Mouse (Mus musculus) cerebellum, postnatal 10 days (tissue): Measurements from ENCODE around the gene Diras1.
A peak's percentile ranks its signal among the peaks of the same experiment; 100 is the strongest.
"Not testable (repeated sequence)": the region's sequence is repeated elsewhere in the genome, so short reads cannot be mapped to it uniquely, and the experiment has no call there.

Experiments used
- DNase-seq, 2 experiments: peaks; one replicate each; pipeline ENCODE4 v3.0.0; 2021; ENCODE audit warnings: mixed read lengths in 2 of 2

Gene Diras1

GRCm38 (mm10) chr10:80996501-80996900, 29.0 kb downstream of the Diras1 start:
- DNase-seq = no peak

GRCm38 (mm10) chr10:80995091-80995632, 30.3 kb downstream of the Diras1 start:
- peak; percentile 92 to 97 for DNase-seq

- DNase-seq = no peak
Observed at GRCm38 (mm10) chr10:80994621-80995020, 30.8 kb downstream of the Diras1 start.

GRCm38 (mm10) chr10:80993276-80993675, 32.2 kb downstream of the Diras1 start:
- no peak for DNase-seq

DNA sequence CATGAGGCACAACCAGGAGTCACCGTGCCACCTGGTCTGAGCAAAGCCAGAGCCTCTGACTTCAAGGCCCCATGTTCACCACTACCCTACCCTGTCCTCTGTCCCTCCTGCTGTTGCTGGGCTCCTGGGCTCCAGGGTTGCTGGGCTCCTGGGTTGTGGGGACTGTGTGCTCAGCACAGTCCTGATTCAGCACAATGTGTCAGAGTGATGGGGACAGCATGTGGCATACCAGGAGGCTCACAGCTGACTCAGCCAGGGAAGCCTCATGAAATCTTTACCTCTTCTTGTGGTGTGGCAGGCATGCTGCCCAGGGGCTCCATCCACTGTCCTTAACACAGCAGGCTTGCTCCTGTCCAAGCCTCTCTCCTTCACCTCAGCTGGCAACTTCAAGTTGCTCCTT, 33.5 kb downstream of the Diras1 start:
- DNase-seq = no peak

DNA sequence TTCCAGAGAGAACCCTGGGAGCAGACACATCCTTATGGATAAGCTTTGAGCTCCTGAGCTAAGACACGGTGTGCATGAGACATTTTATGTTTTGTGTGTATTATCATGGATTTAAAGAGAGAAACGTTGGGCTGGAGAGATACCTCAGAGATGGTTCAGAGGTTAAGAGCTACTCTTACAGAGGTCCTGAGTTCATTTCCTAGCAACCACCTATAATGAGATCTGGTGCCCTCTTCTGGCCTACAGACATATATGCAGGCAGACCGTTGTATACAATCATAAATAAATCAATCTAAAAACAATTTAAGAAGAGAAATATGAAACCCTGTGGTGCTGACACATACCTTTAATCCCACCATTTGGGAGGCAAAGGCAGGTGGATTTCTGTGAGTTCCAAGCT, 34.5 kb downstream of the Diras1 start:
- DNase-seq = no peak

GRCm38 (mm10) chr10:80990406-80990805, 35.1 kb downstream of the Diras1 start:
- no peak for DNase-seq

- not testable (repeated sequence) for DNase-seq
Observed at GRCm38 (mm10) chr10:80989854-80990253, 35.6 kb downstream of the Diras1 start.

GRCm38 (mm10) chr10:80989446-80989845, 36.0 kb downstream of the Diras1 start:
- DNase-seq = no peak

DNA sequence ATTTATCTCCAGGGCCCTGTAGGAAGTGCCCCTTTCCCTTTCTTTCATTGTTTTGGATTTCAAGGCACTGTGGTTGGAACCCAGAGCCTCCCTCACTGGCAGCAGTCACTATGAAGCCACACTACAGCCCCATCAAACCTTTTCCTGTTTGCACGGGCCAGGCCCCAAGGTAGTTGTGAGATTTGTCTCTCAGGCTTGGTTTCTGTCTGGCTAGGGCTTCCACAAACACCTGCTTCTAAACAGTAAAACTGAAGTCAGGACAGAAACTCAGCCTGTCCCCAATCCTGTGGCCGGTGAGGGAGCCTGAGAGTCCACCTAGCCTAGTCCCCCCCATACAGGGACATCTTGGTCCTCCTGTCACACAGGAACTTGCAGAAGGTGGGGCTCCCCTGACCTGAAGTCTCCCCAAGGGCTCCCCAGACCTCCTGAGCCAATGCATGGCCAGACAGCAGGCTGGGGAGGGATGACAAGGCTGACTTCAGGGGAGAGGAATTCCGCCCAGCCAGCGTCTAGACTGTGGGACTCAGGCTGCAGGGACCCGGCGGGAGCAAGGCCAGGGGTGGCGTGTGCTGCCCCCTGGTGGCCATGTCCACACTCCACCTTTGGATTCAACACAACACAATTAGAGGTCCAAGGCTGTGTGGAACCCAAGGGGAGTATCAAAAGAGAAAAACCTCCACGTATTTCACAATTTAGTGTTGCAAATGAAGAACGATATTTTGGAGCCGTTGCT, 37.6 kb downstream of the Diras1 start:
- DNase-seq = peak; percentile 92 to 94

- DNase-seq = no peak
Observed at GRCm38 (mm10) chr10:80986754-80987153, 38.7 kb downstream of the Diras1 start.

- no peak for DNase-seq
Observed at GRCm38 (mm10) chr10:80985970-80986701, 39.3 kb downstream of the Diras1 start.

GRCm38 (mm10) chr10:80985241-80985969, 40.1 kb downstream of the Diras1 start:
- DNase-seq = no peak

DNA sequence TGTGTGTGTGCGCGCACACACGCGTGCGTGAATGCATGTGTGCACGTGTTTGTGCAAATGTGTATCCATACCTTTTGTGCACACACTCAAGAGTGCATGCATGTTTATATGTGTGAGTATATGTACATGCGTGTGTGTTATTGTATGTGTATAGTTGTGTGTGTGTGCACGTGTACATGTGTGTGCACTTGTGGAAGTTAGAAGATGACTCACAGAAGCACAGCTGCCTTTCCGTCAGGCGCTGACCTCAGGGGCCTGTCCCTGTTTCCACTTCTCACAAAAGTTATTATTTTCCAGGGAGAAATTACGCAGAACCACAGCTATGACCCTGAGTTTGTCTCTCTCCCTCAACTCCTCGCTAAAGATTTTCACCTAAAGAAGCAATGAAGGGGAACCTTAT, 41.2 kb downstream of the Diras1 start:
- no peak for DNase-seq

- DNase-seq = no peak
Observed at GRCm38 (mm10) chr10:80982381-80982780, 43.1 kb downstream of the Diras1 start.

DNA sequence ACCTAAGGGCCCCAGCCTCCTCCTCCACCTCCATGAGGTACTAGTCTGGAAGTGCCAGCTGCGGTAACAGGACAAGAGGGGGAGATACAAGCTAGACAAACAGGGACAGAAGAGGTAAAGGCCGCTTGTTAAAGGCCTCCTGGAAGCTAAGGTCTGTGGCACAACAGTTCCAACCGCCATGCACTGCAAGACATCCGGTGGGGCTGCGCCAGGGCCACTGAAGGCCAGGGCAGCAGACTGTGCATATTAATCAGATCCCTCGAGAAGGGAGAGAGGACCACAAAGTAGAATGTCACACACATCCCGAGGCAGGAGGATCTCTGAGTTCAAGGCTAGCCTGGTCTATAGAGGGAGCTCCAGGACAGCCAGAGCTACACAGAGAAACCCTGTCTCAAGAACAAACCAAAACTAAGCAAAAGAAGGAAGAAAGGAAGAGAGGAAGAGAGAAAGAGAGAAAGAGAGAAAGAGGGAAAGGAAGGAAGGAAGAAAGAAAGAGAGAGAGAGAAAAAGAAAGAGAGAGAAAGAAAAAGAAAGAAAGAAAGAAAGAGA, 43.8 kb downstream of the Diras1 start:
- DNase-seq = no peak

GRCm38 (mm10) chr10:80975478-80975877, 50.0 kb downstream of the Diras1 start:
- DNase-seq = no peak

GRCm38 (mm10) chr10:80973722-80974121, 51.7 kb downstream of the Diras1 start:
- DNase-seq = no peak

- DNase-seq = peak; percentile 96
Observed at GRCm38 (mm10) chr10:80972071-80972987, 53.1 kb downstream of the Diras1 start.

- no peak for DNase-seq
Observed at GRCm38 (mm10) chr10:80971533-80971932, 53.9 kb downstream of the Diras1 start.

DNA sequence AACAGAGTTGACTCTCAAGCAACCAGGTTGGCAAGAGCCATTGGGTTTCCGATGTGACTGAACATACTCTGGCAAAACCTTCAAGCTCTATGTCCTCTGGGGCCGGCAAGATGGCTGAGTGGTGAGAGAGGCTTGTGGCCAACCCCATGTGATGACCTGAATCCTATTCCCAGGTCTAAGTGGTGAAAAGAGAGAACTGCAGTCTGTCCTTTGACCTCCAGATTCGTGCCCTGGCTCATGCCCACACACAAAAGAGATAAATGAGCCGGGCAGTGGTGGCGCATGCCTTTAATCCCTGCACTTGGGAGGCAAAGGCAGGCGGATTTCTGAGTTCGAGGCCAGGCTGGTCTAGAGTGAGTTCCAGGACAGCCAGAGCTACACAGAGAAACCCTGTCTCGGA, 55.3 kb downstream of the Diras1 start:
- no peak for DNase-seq
